Mouse (Mus musculus) kidney, postnatal 0 days (tissue): ENCODE results near the gene Rufy4. TPM values are rescaled to one million over a fixed set of nuclear protein-coding genes. Genes with fewer than 3 reads are reported as not detected.

ENCODE experiments used
- ATAC-seq: fragments of 200-750 bp; cut with Nextera tagmentation; replicated peaks from 2 replicates; pipeline ENCODE4 v1.8.0; 2017; ENCODE audit warnings: low read depth, moderate number of reproducible peaks, moderate TSS enrichment, moderate library complexity; ENCODE audit not compliant: low FRiP score
- DNase-seq: peaks from one replicate; pipeline ENCODE4 v3.0.0-alpha.2; 2016; ENCODE audit warnings: low spot score
- H3K27ac ChIP-seq: fragments of 300-500 bp; sonication (generic); 2 replicates; pipeline ENCODE4 v1.5.1; 2014; ENCODE audit warnings: mild to moderate bottlenecking
- H3K27me3 ChIP-seq: fragments of 300-500 bp; sonication (generic); 2 replicates; pipeline ENCODE4 v1.6.1; 2014; ENCODE audit warnings: low read length, mixed read lengths; ENCODE audit not compliant: insufficient read depth
- H3K36me3 ChIP-seq: fragments of 300-500 bp; sonication (generic); 2 replicates; pipeline ENCODE4 v1.6.1; 2014; ENCODE audit warnings: low read length, mixed read lengths; ENCODE audit not compliant: insufficient read depth
- H3K4me1 ChIP-seq: fragments of 300-500 bp; sonication (generic); replicated peaks from 2 replicates; pipeline ENCODE4 v1.6.1; 2014; ENCODE audit warnings: antibody characterized with exemption, low read length, mixed read lengths; ENCODE audit not compliant: insufficient read depth
- H3K4me2 ChIP-seq: fragments of 300-500 bp; sonication (generic); 2 replicates; pipeline ENCODE4 v1.6.1; 2014; ENCODE audit warnings: mild to moderate bottlenecking, low read length, moderate library complexity, mixed read lengths
- H3K4me3 ChIP-seq: fragments of 300-500 bp; sonication (generic); replicated peaks from 2 replicates; pipeline ENCODE4 v1.5.1; 2014; ENCODE audit warnings: low read depth, low read length
- H3K9ac ChIP-seq: fragments of 300-500 bp; sonication (generic); 2 replicates; pipeline ENCODE4 v1.6.1; 2014; ENCODE audit warnings: low read depth, low read length
- H3K9me3 ChIP-seq: fragments of 300-500 bp; sonication (generic); replicated peaks from 2 replicates; pipeline ENCODE4 v1.6.1; 2016; ENCODE audit warnings: low read length, inconsistent platforms, mixed read lengths
- CTCF ChIP-seq: IDR thresholded peaks from 2 replicates; pipeline ENCODE4 v1.5.1; 2016; ENCODE audit warnings: antibody characterized with exemption, low read depth, mild to moderate bottlenecking, moderate library complexity
- WGBS: fragments of 180-500 bp; shearing (Covaris S2); extraction: QIAGEN DNeasy Blood & Tissue Kit; methylation state at CpG from one replicate; pipeline ENCODE4 v1.1.7; 2014; 5-methylcytosine and 5-hydroxymethylcytosine counted together
- polyA plus RNA-seq: library from polyadenylated mRNA; unstranded; fragments of >200 nt; fragmentation: Nextera tagmentation; extraction: Ambion mirVana; gene quantifications from 2 replicates; pipeline ENCODE4 v1.2.1, GENCODE M21; 2015

The Rufy4 gene
- polyA plus RNA-seq, 1 experiment from 2014 or later = 0.07 TPM

- Histone ChIP-seq H3K4me1 (peaks cover 18% of the 10 kb centered on the region), H3K9ac (no peak overlapping the region), H3K9me3 (no peaks in the 10 kb centered on the region), H3K4me3 (no peak overlapping the region), H3K4me2 (no peak overlapping the region), H3K27me3 (no peaks in the 10 kb centered on the region), H3K27ac (peak overlapping the region; percentile 47), H3K36me3 (no peaks in the 10 kb centered on the region)
- ATAC-seq (peak; percentile 50), DNase-seq (peak; percentile 68)
- TF ChIP-seq CTCF = no peak
- WGBS = 27% methylated on average over 8 of the region's 8 CpGs
Measured at GRCm38 (mm10) chr1:74110932-74111695, 14.2 kb upstream of the Rufy4 start.

GRCm38 (mm10) chr1:74111696-74112030, 13.7 kb upstream of the Rufy4 start:
- DNase-seq = no peak
- Histone ChIP-seq H3K9me3 (no peaks in the 10 kb centered on the region), H3K4me1 (peaks cover 18% of the 10 kb centered on the region), H3K4me3 (no peak overlapping the region), H3K27me3 (no peaks in the 10 kb centered on the region), H3K4me2 (no peak overlapping the region), H3K27ac (peak overlapping the region; percentile 47), H3K9ac (no peak overlapping the region), H3K36me3 (no peaks in the 10 kb centered on the region)
- 45% methylated on average over 6 of the region's 6 CpGs for WGBS
- ATAC-seq = peak; percentile 44
- no peak for TF ChIP-seq CTCF

GRCm38 (mm10) chr1:74113071-74113470, 12.3 kb upstream of the Rufy4 start:
- DNase-seq = no peak
- peaks cover 15% of the 10 kb centered on the region for H3K4me1 ChIP-seq
- no peaks in the 10 kb centered on the region for H3K27me3 ChIP-seq
- no peak for ATAC-seq
- H3K36me3 ChIP-seq = no peaks in the 10 kb centered on the region
- no peaks in the 10 kb centered on the region for H3K9me3 ChIP-seq
- no peak for TF ChIP-seq CTCF
- H3K9ac ChIP-seq = 0 out of 2 replicates have a peak overlapping the region, but pooled peaks have one; percentile 23
- H3K4me3 ChIP-seq = no peak overlapping the region
- 0 out of 2 replicates have a peak overlapping the region, but pooled peaks have one; percentile 19 for H3K27ac ChIP-seq
- no peak overlapping the region for H3K4me2 ChIP-seq
- WGBS = 37% methylated on average over 3 of the region's 3 CpGs

- no peak overlapping the region for H3K4me3 ChIP-seq
- H3K9me3 ChIP-seq = no peaks in the 10 kb centered on the region
- H3K36me3 ChIP-seq = no peaks in the 10 kb centered on the region
- no peak overlapping the region for H3K27ac ChIP-seq
- DNase-seq = no peak
- no peaks in the 10 kb centered on the region for H3K27me3 ChIP-seq
- no peak overlapping the region for H3K4me2 ChIP-seq
- 80% methylated on average over 6 of the region's 6 CpGs for WGBS
- H3K9ac ChIP-seq = no peak overlapping the region
- no peaks in the 10 kb centered on the region for H3K4me1 ChIP-seq
- TF ChIP-seq CTCF = no peak
- ATAC-seq = no peak
Measured at GRCm38 (mm10) chr1:74117876-74118275, 7.5 kb upstream of the Rufy4 start.

- no peak for DNase-seq
- no peak for ATAC-seq
- Histone ChIP-seq H3K4me2 (no peak overlapping the region), H3K4me1 (no peaks in the 10 kb centered on the region), H3K36me3 (no peaks in the 10 kb centered on the region), H3K9ac (no peak overlapping the region), H3K9me3 (no peaks in the 10 kb centered on the region), H3K27me3 (no peaks in the 10 kb centered on the region), H3K27ac (no peak overlapping the region), H3K4me3 (no peak overlapping the region)
- WGBS = 94% methylated on average over 1 of the region's 1 CpGs
- TF ChIP-seq CTCF = no peak
Measured at GRCm38 (mm10) chr1:74119115-74119514, 6.2 kb upstream of the Rufy4 start.

- H3K4me3 ChIP-seq = no peak overlapping the region
- peaks cover 4% of the 10 kb centered on the region; the same call in 1 of the 2 replicates for H3K27me3 ChIP-seq
- no peaks in the 10 kb centered on the region for H3K9me3 ChIP-seq
- no peaks in the 10 kb centered on the region for H3K36me3 ChIP-seq
- 0 out of 2 replicates have a peak, but pooled peaks cover 5% of the 10 kb centered on the region for H3K4me1 ChIP-seq
- no peak overlapping the region for H3K4me2 ChIP-seq
- 87% methylated on average over 7 of the region's 7 CpGs for WGBS
- DNase-seq (no peak), ATAC-seq (no peak)
- no peak overlapping the region for H3K9ac ChIP-seq
- no peak for TF ChIP-seq CTCF
- H3K27ac ChIP-seq = no peak overlapping the region
Measured at GRCm38 (mm10) chr1:74121138-74121537, 4.2 kb upstream of the Rufy4 start.
